Mouse (Mus musculus): Measurements from ENCODE around the gene Dut.

- TF ChIP-seq POLR2A (IDR thresholded peaks at IDR 0.05; ENCODE audit: borderline replicate concordance, extremely low read depth, low read depth, low read length) (no peak), CTCF (IDR thresholded peaks at IDR 0.05; ENCODE audit: insufficient read depth, low read length) (no peak)
These were observed 55.6 kb downstream of the Dut start for GRCm38 (mm10) chr2:125302625-125302924.
